Mouse (Mus musculus) midbrain, embryonic 15.5 days (tissue): Measurements from ENCODE around the gene Wfdc16. TPM values are rescaled to one million over a fixed set of nuclear protein-coding genes. Genes with fewer than 3 reads are reported as not detected.
"Not testable (repeated sequence)": the region's sequence is repeated elsewhere in the genome, so short reads cannot be mapped to it uniquely, and the experiment has no call there.

ENCODE experiments used
- ATAC-seq: fragments of 200-750 bp; cut with Nextera tagmentation; replicated peaks from 2 replicates; pipeline ENCODE4 v1.8.0; 2017; ENCODE audit warnings: moderate TSS enrichment
- H3K27ac ChIP-seq: fragments of 300-500 bp; sonication (generic); 2 replicates; pipeline ENCODE4 v1.5.1; 2015; ENCODE audit warnings: mild to moderate bottlenecking, inconsistent platforms
- H3K27me3 ChIP-seq: fragments of 300-500 bp; sonication (generic); replicated peaks from 2 replicates; pipeline ENCODE4 v1.6.1; 2015; ENCODE audit warnings: inconsistent platforms
- H3K36me3 ChIP-seq: fragments of 300-500 bp; sonication (generic); replicated peaks from 2 replicates; pipeline ENCODE4 v1.6.1; 2015; ENCODE audit warnings: inconsistent platforms
- H3K4me1 ChIP-seq: fragments of 300-500 bp; sonication (generic); 2 replicates; pipeline ENCODE4 v1.6.1; 2015; ENCODE audit warnings: inconsistent platforms
- H3K4me2 ChIP-seq: fragments of 300-500 bp; sonication (generic); 2 replicates; pipeline ENCODE4 v1.6.1; 2015; ENCODE audit warnings: inconsistent platforms, mild to moderate bottlenecking, moderate library complexity
- H3K4me3 ChIP-seq: fragments of 300-500 bp; sonication (generic); 2 replicates; pipeline ENCODE4 v1.5.1; 2015; ENCODE audit warnings: mild to moderate bottlenecking, inconsistent platforms
- H3K9ac ChIP-seq: fragments of 300-500 bp; sonication (generic); 2 replicates; pipeline ENCODE4 v1.6.1; 2015; ENCODE audit warnings: mild to moderate bottlenecking, inconsistent platforms
- H3K9me3 ChIP-seq: fragments of 300-500 bp; sonication (generic); 2 replicates; pipeline ENCODE4 v1.6.1; 2016; ENCODE audit warnings: inconsistent platforms
- WGBS: fragments of 180-500 bp; shearing (Covaris S2); methylation state at CpG from one replicate; pipeline ENCODE4 v1.1.7; 2015; ENCODE audit warnings: mixed read lengths; 5-methylcytosine and 5-hydroxymethylcytosine counted together
- polyA plus RNA-seq: library from polyadenylated mRNA; unstranded; fragments of >200 nt; fragmentation: Nextera tagmentation; extraction: Ambion mirVana; gene quantifications from 2 replicates; pipeline ENCODE4 v1.2.1, GENCODE M21; 2015

Wfdc16 gene
- polyA plus RNA-seq, 1 experiment from 2014 or later: not detected

DNA sequence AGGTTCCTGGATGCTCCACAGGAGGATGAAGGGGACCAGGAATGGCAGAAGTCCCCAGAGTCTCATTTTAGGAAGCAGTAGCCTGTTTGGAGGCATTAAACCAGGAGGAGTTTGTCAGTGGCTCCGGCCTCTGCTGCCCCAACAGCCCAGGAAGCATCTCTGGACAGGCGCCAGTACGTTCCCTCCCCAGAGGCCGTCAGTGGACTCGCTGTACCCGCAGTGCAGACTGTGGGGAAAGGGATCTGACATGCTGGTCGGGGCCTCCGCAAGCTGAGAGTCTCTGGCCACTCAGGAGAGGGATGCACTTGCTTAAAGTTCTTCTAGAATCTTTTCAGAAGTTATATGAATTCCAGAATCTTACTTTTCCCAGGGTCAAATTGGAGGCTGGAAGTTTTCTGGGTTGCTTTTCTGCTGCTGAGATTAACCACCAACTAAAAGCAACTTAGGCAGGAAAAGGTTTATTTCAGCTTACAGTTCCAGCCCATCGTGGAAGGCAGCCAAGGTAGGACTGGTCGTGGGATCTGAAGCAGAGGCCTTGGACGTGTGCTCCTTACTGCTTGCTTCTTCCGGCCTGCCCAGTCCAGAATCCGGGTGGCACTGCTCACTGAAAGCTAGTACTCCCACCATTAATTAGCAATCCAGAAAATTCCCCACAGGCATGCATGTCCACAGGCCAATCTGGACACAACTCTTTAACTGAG, 53.4 kb downstream of the Wfdc16 start, which contains the start of gene Wfdc6a:
Gene Wfdc6a (minus strand): TSS at position 423 of the 701 bp plus-strand sequence.
- not testable (repeated sequence) for H3K36me3 ChIP-seq, H3K27me3 ChIP-seq, H3K4me2 ChIP-seq, H3K9me3 ChIP-seq, H3K9ac ChIP-seq, H3K4me3 ChIP-seq, H3K27ac ChIP-seq, ATAC-seq, H3K4me1 ChIP-seq
- WGBS: 59% methylated on average over 13 of the region's 13 CpGs

Other genes with a start within 250 kb of the Wfdc16 start
- gene Slpi, start 249.7 kb downstream of the Wfdc16 start, polyA plus RNA-seq: not detected in 2 replicates
- 0.05 TPM in 1 of 2 replicates, not detected in the other for gene Rbpjl, start 235.7 kb downstream of the Wfdc16 start, polyA plus RNA-seq
- gene Matn4, start 233.6 kb downstream of the Wfdc16 start, polyA plus RNA-seq: 0.65 and 0.89 TPM in 2 replicates
- gene Sdc4, start 194.9 kb downstream of the Wfdc16 start, polyA plus RNA-seq: 6.7 and 7.1 TPM in 2 replicates
- 87.9 and 90.5 TPM in 2 replicates for gene Sys1, start 181.8 kb downstream of the Wfdc16 start, polyA plus RNA-seq
- 2.4 and 3.5 TPM in 2 replicates for gene Gm20458, start 177.8 kb downstream of the Wfdc16 start, polyA plus RNA-seq
- gene Trp53tg5, start 165.1 kb downstream of the Wfdc16 start, polyA plus RNA-seq: not detected in 2 replicates
- 19.2 and 19.5 TPM in 2 replicates for gene Dbndd2, start 152.7 kb downstream of the Wfdc16 start, polyA plus RNA-seq
- gene Pigt, start 141.3 kb downstream of the Wfdc16 start, polyA plus RNA-seq: 97.7 and 101 TPM in 2 replicates
- 2.6 and 3.2 TPM in 2 replicates for gene Wfdc2, start 76.4 kb downstream of the Wfdc16 start, polyA plus RNA-seq
- not detected in 2 replicates for gene Spint3, start 65.3 kb downstream of the Wfdc16 start, polyA plus RNA-seq
- not detected in 2 replicates for gene Wfdc6a, start 53.3 kb downstream of the Wfdc16 start, polyA plus RNA-seq
- not detected in 2 replicates for gene Eppin, start 45.2 kb downstream of the Wfdc16 start, polyA plus RNA-seq
- not detected in 2 replicates for gene Wfdc6b, start 25.3 kb downstream of the Wfdc16 start, polyA plus RNA-seq
- gene Wfdc8, start 25.2 kb downstream of the Wfdc16 start, polyA plus RNA-seq: not detected in 2 replicates
- gene Wfdc10, start 17.2 kb upstream of the Wfdc16 start, polyA plus RNA-seq: not detected in 2 replicates
- gene Wfdc9, start 17.8 kb upstream of the Wfdc16 start, polyA plus RNA-seq: 0.34 TPM in 1 of 2 replicates, not detected in the other
- not detected in 2 replicates for gene Wfdc11, start 35.3 kb upstream of the Wfdc16 start, polyA plus RNA-seq
- not detected in 2 replicates for gene Wfdc13, start 46.3 kb upstream of the Wfdc16 start, polyA plus RNA-seq
- not detected in 2 replicates for gene Spint4, start 59.7 kb upstream of the Wfdc16 start, polyA plus RNA-seq
- not detected in 2 replicates for gene Spint5, start 76.5 kb upstream of the Wfdc16 start, polyA plus RNA-seq
- 1.3 and 1.9 TPM in 2 replicates for gene Wfdc3, start 107.1 kb upstream of the Wfdc16 start, polyA plus RNA-seq
- gene Dnttip1, start 107.2 kb upstream of the Wfdc16 start, polyA plus RNA-seq: 52.7 and 55.4 TPM in 2 replicates
- gene Ube2c, start 131.1 kb upstream of the Wfdc16 start, polyA plus RNA-seq: 56.6 and 64.4 TPM in 2 replicates
- gene Tnnc2, start 141.2 kb upstream of the Wfdc16 start, polyA plus RNA-seq: not detected in 2 replicates
- 34.8 and 40.6 TPM in 2 replicates for gene Snx21, start 147.0 kb upstream of the Wfdc16 start, polyA plus RNA-seq
- 20.0 and 20.2 TPM in 2 replicates for gene Acot8, start 166.1 kb upstream of the Wfdc16 start, polyA plus RNA-seq
- gene Zswim3, start 166.3 kb upstream of the Wfdc16 start, polyA plus RNA-seq: 17.8 and 18.4 TPM in 2 replicates
- gene Zswim1, start 183.9 kb upstream of the Wfdc16 start, polyA plus RNA-seq: 28.3 and 31.3 TPM in 2 replicates
- not detected in 2 replicates for gene Spata25, start 189.7 kb upstream of the Wfdc16 start, polyA plus RNA-seq
- gene Ctsa, start 194.1 kb upstream of the Wfdc16 start, polyA plus RNA-seq: 101 and 109 TPM in 2 replicates
- gene Neurl2, start 194.7 kb upstream of the Wfdc16 start, polyA plus RNA-seq: 6.4 and 6.6 TPM in 2 replicates
- 105 and 121 TPM in 2 replicates for gene Pltp, start 218.9 kb upstream of the Wfdc16 start, polyA plus RNA-seq
- 85.3 and 93.1 TPM in 2 replicates for gene Pcif1, start 240.5 kb upstream of the Wfdc16 start, polyA plus RNA-seq